Mouse (Mus musculus) Patski (cell line): ENCODE measurements around the gene Bicc1. TPM values are rescaled to one million over a fixed set of nuclear protein-coding genes. Genes with fewer than 3 reads are reported as not detected.

Experiments
- ATAC-seq: fragments of 100-300 bp; one replicate; pipeline ENCODE4 v1.8.0; 2021
- CTCF ChIA-PET: fragments of 350-600 bp; sonication (Branson Sonifier 250); formaldehyde crosslinking; loops from one replicate; lab custom pipeline; 2022; ENCODE audit warnings: inconsistent platforms; lab: Charles Lee
- POLR2A ChIA-PET: fragments of 350-600 bp; sonication (Branson Sonifier 250); formaldehyde crosslinking; loops from one replicate; lab custom pipeline; 2022; ENCODE audit warnings: antibody characterized with exemption, inconsistent platforms; lab: Charles Lee
- DNase-seq: peaks from one replicate; pipeline ENCODE4 v3.0.0-alpha.2; 2011; ENCODE audit warnings: low read depth, low spot score
- H3K27me3 ChIP-seq: fragments of 371-371 bp; one replicate; pipeline ENCODE4 v1.5.1; 2021
- CTCF ChIP-seq: fragments of 100-300 bp; IDR thresholded peaks from one replicate; pipeline ENCODE4 v1.5.1; 2021
- in situ Hi-C: fragments of 300-500 bp; cut with MboI; formaldehyde crosslinking; loops from 3 replicates; pipeline ENCODE4 v1.11.1; 2018; ENCODE audit warnings: low pct_unique_long_range_greater_than_20kb, mixed read lengths
- polyA plus RNA-seq: library from polyadenylated mRNA; unstranded; gene quantifications from one replicate; pipeline ENCODE4 v1.2.3, GENCODE M21; 2021

Bicc1 gene
- polyA plus RNA-seq, 1 experiment from 2014 or later = 384 TPM

GRCm38 (mm10) chr10:71146681-71147615 is 12.6 kb downstream of the Bicc1 start:
- H3K27me3 ChIP-seq = no peaks in the 10 kb centered on the region
- ChIA-PET POLR2A (interaction anchor here (0.6 to 5.3 kb wide), 6 partner anchors 9 to 60 kb away, joined by 3 to 33 read pairs (median 6); partner anchors contain the start of gene Bicc1), CTCF (interaction anchor here (1.4 to 1.9 kb wide), 6 partner anchors 15 to 85 kb away, joined by 4 to 9 read pairs (median 5); no protein-coding TSS in a partner anchor)
- in situ Hi-C loops = loop anchor here (25.0 kb wide), 2 partner anchors 215 to 1235 kb away; no protein-coding TSS in a partner anchor
- DNase-seq (no peak), ATAC-seq (peak; percentile 68)
- TF ChIP-seq CTCF = no peak

GRCm38 (mm10) chr10:71145801-71146200 is 13.7 kb downstream of the Bicc1 start:
- ChIA-PET CTCF (interaction anchor here (0.6 to 1.8 kb wide), 7 partner anchors 9 to 84 kb away, joined by 3 to 9 read pairs (median 4); no protein-coding TSS in a partner anchor), POLR2A (interaction anchor here (0.9 to 5.3 kb wide), 6 partner anchors 10 to 61 kb away, joined by 3 to 33 read pairs (median 5); partner anchors contain the start of gene Bicc1)
- DNase-seq (no peak), ATAC-seq (peak; percentile 31)
- no peaks in the 10 kb centered on the region for H3K27me3 ChIP-seq
- no peak for TF ChIP-seq CTCF
- in situ Hi-C loops = loop anchor here (25.0 kb wide), 2 partner anchors 216 to 1234 kb away; no protein-coding TSS in a partner anchor

- ChIA-PET CTCF (interaction anchor here (0.8 to 1.7 kb wide), 3 partner anchors 10 to 15 kb away, joined by 3 to 4 read pairs (median 4); no protein-coding TSS in a partner anchor), POLR2A (interaction anchor here (1.5 to 5.3 kb wide), 2 partner anchors 11 to 15 kb away, joined by 10 to 33 read pairs; partner anchors contain the start of gene Bicc1)
- ATAC-seq = no peak
- in situ Hi-C loops = loop anchor here (25.0 kb wide), 2 partner anchors 218 to 1232 kb away; no protein-coding TSS in a partner anchor
- H3K27me3 ChIP-seq = no peaks in the 10 kb centered on the region
- DNase-seq = no peak
- TF ChIP-seq CTCF = no peak
Measured at GRCm38 (mm10) chr10:71144191-71144590, 15.3 kb downstream of the Bicc1 start.

GRCm38 (mm10) chr10:71142568-71142967 is 16.9 kb downstream of the Bicc1 start:
- ATAC-seq = no peak
- H3K27me3 ChIP-seq = no peaks in the 10 kb centered on the region
- no peak for DNase-seq
- in situ Hi-C loops = loop anchor here (25.0 kb wide), 2 partner anchors 220 to 1230 kb away; no protein-coding TSS in a partner anchor
- POLR2A ChIA-PET = interaction anchor here (1.3 kb wide), 1 partner anchor 12 kb away, joined by 3 read pairs; no protein-coding TSS in a partner anchor
- TF ChIP-seq CTCF = no peak
- CTCF ChIA-PET = interaction anchor here (1.7 kb wide), 1 partner anchor 12 kb away, joined by 4 read pairs; no protein-coding TSS in a partner anchor

- in situ Hi-C loops = loop anchor here (25.0 kb wide), 2 partner anchors 222 to 1228 kb away; no protein-coding TSS in a partner anchor
- ChIA-PET CTCF (interaction anchor here (1.1 to 2.0 kb wide), 3 partner anchors 11 to 18 kb away, joined by 4 to 6 read pairs (median 5); no protein-coding TSS in a partner anchor), POLR2A (no interaction called here)
- DNase-seq (no peak), ATAC-seq (no peak)
- no peaks in the 10 kb centered on the region for H3K27me3 ChIP-seq
- TF ChIP-seq CTCF = no peak
Measured at GRCm38 (mm10) chr10:71140281-71140845, 19.1 kb downstream of the Bicc1 start.

GRCm38 (mm10) chr10:71138852-71139197 is 20.7 kb downstream of the Bicc1 start:
- ChIA-PET POLR2A (interaction anchor here (0.7 to 0.9 kb wide), 2 partner anchors 163 to 562 kb away, joined by 3 to 5 read pairs; no protein-coding TSS in a partner anchor), CTCF (interaction anchor here (1.2 kb wide), 1 partner anchor 10 kb away, joined by 4 read pairs; no protein-coding TSS in a partner anchor)
- no peak for TF ChIP-seq CTCF
- DNase-seq (no peak), ATAC-seq (no peak)
- in situ Hi-C loops = loop anchor here (25.0 kb wide), 2 partner anchors 223 to 1227 kb away; no protein-coding TSS in a partner anchor
- no peaks in the 10 kb centered on the region for H3K27me3 ChIP-seq

GRCm38 (mm10) chr10:71138132-71138851 is 21.2 kb downstream of the Bicc1 start:
- ATAC-seq (no peak), DNase-seq (no peak)
- CTCF ChIA-PET = interaction anchor here (1.2 kb wide), 1 partner anchor 10 kb away, joined by 4 read pairs; no protein-coding TSS in a partner anchor
- POLR2A ChIA-PET = interaction anchor here (0.7 to 0.9 kb wide), 2 partner anchors 163 to 562 kb away, joined by 3 to 5 read pairs; no protein-coding TSS in a partner anchor
- in situ Hi-C loops = loop anchor here (25.0 kb wide), 2 partner anchors 224 to 1226 kb away; no protein-coding TSS in a partner anchor
- no peak for TF ChIP-seq CTCF
- no peaks in the 10 kb centered on the region for H3K27me3 ChIP-seq

- POLR2A ChIA-PET = no interaction called here
- H3K27me3 ChIP-seq = no peaks in the 10 kb centered on the region
- in situ Hi-C loops = loop anchor here (25.0 kb wide), 2 partner anchors 225 to 1225 kb away; no protein-coding TSS in a partner anchor
- CTCF ChIA-PET = no interaction called here
- DNase-seq (no peak), ATAC-seq (no peak)
- TF ChIP-seq CTCF = no peak
Measured at GRCm38 (mm10) chr10:71137606-71138005, 21.9 kb downstream of the Bicc1 start.

- in situ Hi-C loops = loop anchor here (25.0 kb wide), 2 partner anchors 231 to 1219 kb away; no protein-coding TSS in a partner anchor
- ChIA-PET POLR2A (interaction anchor here (0.8 to 1.6 kb wide), 3 partner anchors 15 to 62 kb away, joined by 3 to 4 read pairs (median 3); no protein-coding TSS in a partner anchor), CTCF (interaction anchor here (1.5 to 2.1 kb wide), 4 partner anchors 9 to 87 kb away, joined by 5 to 10 read pairs (median 6); no protein-coding TSS in a partner anchor)
- H3K27me3 ChIP-seq = no peaks in the 10 kb centered on the region
- ATAC-seq (no peak), DNase-seq (no peak)
- TF ChIP-seq CTCF = no peak
Measured at GRCm38 (mm10) chr10:71131333-71131732, 28.2 kb downstream of the Bicc1 start.
